Mouse (Mus musculus): ENCODE measurements around the gene Dusp3. TPM values are rescaled to one million over a fixed set of nuclear protein-coding genes. Genes with fewer than 3 reads are reported as not detected.
A peak's percentile ranks its signal among the peaks of the same experiment; 100 is the strongest.

Gene Dusp3
- polyA plus RNA-seq, 1 experiment, result 13.3 TPM

DNA sequence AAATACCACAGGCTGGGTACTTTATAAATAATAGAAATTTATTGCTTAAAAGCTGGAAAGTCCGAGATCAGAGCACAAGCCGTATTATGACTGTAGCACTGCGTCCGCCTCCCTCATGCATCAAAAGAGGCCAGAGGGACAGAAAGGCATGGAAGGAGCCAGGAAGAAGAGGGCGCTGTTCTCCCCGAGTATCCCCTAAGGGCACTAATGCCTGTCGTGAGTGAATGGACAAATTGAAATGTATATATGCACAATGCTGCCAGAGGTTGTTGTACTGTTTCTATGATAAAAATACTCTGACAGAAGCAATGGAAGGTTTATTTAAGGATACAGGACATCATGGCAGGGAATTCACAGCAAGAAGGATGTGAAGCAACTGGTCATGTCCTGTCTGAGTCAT is 43.2 kb upstream of the Dusp3 start:
- peaks cover 7% of the 10 kb centered on the region for H3K4me1 ChIP-seq (ENCODE audit: control insufficient read depth, insufficient read depth, low read length)
- H3K27ac ChIP-seq (ENCODE audit: insufficient read depth, low read length), result no peak overlapping the region
- no peaks in the 10 kb centered on the region for H3K36me3 ChIP-seq (ENCODE audit: control insufficient read depth, insufficient read depth, low read length, poor library complexity, severe bottlenecking)
- no peak overlapping the region for H3K4me3 ChIP-seq (ENCODE audit: low read depth, low read length)
- H3K9me3 ChIP-seq (replicated peaks; ENCODE audit: control insufficient read depth, insufficient read depth, low read length, poor library complexity, severe bottlenecking), result no peaks in the 10 kb centered on the region
- TF ChIP-seq POLR2A (IDR thresholded peaks at IDR 0.05; ENCODE audit: insufficient read depth, low read length) (no peak), CTCF (IDR thresholded peaks at IDR 0.05; ENCODE audit: low read depth, low read length) (peak; percentile 29), EP300 (IDR thresholded peaks at IDR 0.05; ENCODE audit: insufficient read depth, low read depth, low read length) (no peak)
- H3K27me3 ChIP-seq (ENCODE audit: control insufficient read depth, insufficient read depth, low read length, poor library complexity, severe bottlenecking), result no peaks in the 10 kb centered on the region; the same call in 1 of the 2 replicates
- no peak overlapping the region for H3K9ac ChIP-seq (ENCODE audit: low read depth, poor library complexity, severe bottlenecking)

DNA sequence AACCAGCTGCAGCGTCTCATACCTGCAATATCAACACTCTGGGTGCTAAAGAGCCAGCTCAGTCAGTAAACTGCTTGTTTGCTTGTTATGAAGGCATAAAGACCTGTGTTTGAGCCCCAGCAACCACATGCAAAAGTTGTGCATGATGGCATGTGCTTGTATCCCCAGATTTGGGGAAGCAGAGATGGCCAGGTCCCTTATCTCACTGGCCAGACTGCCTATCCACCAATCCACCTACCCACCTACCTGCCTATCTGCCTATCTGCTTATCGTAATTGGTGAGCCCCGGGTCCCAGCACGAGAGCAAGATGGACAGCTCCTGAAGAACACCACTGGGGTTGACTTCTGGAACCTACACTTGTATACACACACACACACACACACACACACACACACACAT is 42.5 kb upstream of the Dusp3 start:
- H3K9me3 ChIP-seq (replicated peaks; ENCODE audit: control insufficient read depth, insufficient read depth, low read length, poor library complexity, severe bottlenecking), result no peaks in the 10 kb centered on the region
- no peak overlapping the region for H3K4me3 ChIP-seq (ENCODE audit: low read depth, low read length)
- H3K4me1 ChIP-seq (ENCODE audit: control insufficient read depth, insufficient read depth, low read length), result peaks cover 7% of the 10 kb centered on the region
- no peaks in the 10 kb centered on the region for H3K36me3 ChIP-seq (ENCODE audit: control insufficient read depth, insufficient read depth, low read length, poor library complexity, severe bottlenecking)
- H3K27ac ChIP-seq (ENCODE audit: insufficient read depth, low read length), result no peak overlapping the region
- no peak overlapping the region for H3K9ac ChIP-seq (ENCODE audit: low read depth, poor library complexity, severe bottlenecking)
- H3K27me3 ChIP-seq (ENCODE audit: control insufficient read depth, insufficient read depth, low read length, poor library complexity, severe bottlenecking), result no peaks in the 10 kb centered on the region; the same call in 1 of the 2 replicates
- TF ChIP-seq EP300 (IDR thresholded peaks at IDR 0.05; ENCODE audit: insufficient read depth, low read depth, low read length) (no peak), POLR2A (IDR thresholded peaks at IDR 0.05; ENCODE audit: insufficient read depth, low read length) (no peak), CTCF (IDR thresholded peaks at IDR 0.05; ENCODE audit: low read depth, low read length) (no peak)

DNA sequence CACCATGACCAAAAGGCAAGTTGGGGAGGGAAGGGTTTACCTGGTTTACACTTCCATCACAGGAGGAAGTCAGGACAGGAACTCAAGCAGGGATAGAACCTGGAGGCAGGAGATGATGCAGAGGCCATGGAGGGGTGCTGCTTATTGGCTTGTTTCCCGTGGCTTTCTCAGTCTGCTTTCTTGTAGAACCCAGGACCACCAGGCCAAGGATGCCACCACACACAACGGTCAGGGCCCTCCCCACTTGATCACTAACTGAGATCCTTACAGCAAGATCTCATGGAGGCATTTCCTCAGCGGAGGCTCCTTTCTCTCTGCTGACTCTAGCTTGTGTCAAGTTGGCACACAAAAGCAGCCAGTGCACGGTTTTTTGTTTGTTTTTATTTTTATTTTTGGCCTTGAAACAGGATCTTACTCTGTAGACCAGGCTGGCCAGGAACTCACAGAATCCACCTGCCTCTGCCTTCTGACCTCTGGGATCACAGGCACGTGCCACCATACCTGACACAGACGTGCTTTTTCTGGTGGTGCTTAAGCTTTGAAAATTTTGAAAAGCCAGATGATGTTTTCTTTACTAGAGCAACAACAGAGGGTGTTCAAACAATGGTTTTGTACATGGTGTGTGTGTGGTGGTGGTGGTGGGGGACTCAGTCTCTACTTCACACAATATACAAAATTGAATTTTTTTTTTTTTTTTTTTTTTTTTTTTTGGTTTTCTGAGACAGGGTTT is 41.4 kb upstream of the Dusp3 start, which contains the start of gene Mpp3:
Gene Mpp3, minus strand, starts transcription at position 375 of the 730 bp plus-strand sequence.
- Histone ChIP-seq H3K27me3 (ENCODE audit: control insufficient read depth, insufficient read depth, low read length, poor library complexity, severe bottlenecking) (no peaks in the 10 kb centered on the region; the same call in 1 of the 2 replicates), H3K4me1 (ENCODE audit: control insufficient read depth, insufficient read depth, low read length) (peaks cover 7% of the 10 kb centered on the region), H3K9me3 (replicated peaks; ENCODE audit: control insufficient read depth, insufficient read depth, low read length, poor library complexity, severe bottlenecking) (no peaks in the 10 kb centered on the region), H3K9ac (ENCODE audit: low read depth, poor library complexity, severe bottlenecking) (no peak within 1 kb of the TSS), H3K36me3 (ENCODE audit: control insufficient read depth, insufficient read depth, low read length, poor library complexity, severe bottlenecking) (no peaks in the 10 kb centered on the region), H3K4me3 (ENCODE audit: low read depth, low read length) (peak within 1 kb of the TSS; percentile 80), H3K27ac (ENCODE audit: insufficient read depth, low read length) (no peak within 1 kb of the TSS)
- TF ChIP-seq POLR2A (IDR thresholded peaks at IDR 0.05; ENCODE audit: insufficient read depth, low read length), result no peak
- TF ChIP-seq EP300 (IDR thresholded peaks at IDR 0.05; ENCODE audit: insufficient read depth, low read depth, low read length), result no peak
- TF ChIP-seq CTCF (IDR thresholded peaks at IDR 0.05; ENCODE audit: low read depth, low read length), result no peak

DNA sequence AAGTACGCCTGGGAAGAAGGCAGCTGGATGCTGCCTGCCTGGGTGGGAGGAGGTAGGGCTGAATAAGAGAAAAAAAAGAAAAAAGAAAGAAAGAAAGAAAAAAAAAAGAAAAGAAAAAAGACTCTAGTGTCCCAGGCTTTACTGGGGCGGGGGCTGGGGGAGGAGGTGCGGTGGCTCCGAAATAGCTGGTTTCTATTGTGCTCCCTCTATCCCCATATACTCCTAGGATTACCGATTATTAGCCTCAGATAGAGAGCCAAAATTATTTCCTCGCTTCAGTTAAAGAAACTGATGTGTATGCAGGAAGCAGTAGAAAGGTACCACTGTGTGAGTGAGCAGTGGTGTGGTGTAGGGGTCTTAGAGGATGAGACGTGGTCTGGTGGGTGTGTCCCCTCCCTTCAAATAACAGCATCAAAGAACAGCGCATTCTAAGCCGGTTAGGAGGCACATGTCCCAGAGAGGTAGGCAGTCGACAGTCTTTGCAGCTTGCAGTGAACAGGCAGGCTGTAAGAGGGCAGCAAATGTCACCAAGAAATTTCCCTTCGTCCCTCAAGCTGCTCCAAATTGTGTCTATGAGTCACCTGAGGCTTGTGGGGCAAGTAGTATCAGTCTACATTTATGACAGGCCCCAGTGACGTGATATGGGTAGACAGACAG is 40.7 kb upstream of the Dusp3 start:
- H3K9ac ChIP-seq (ENCODE audit: low read depth, poor library complexity, severe bottlenecking), result peak overlapping the region; percentile 74
- H3K4me3 ChIP-seq (ENCODE audit: low read depth, low read length), result peak overlapping the region; percentile 80
- H3K4me1 ChIP-seq (ENCODE audit: control insufficient read depth, insufficient read depth, low read length), result peaks cover 7% of the 10 kb centered on the region
- H3K36me3 ChIP-seq (ENCODE audit: control insufficient read depth, insufficient read depth, low read length, poor library complexity, severe bottlenecking), result no peaks in the 10 kb centered on the region
- H3K27me3 ChIP-seq (ENCODE audit: control insufficient read depth, insufficient read depth, low read length, poor library complexity, severe bottlenecking), result no peaks in the 10 kb centered on the region; the same call in 1 of the 2 replicates
- TF ChIP-seq CTCF (IDR thresholded peaks at IDR 0.05; ENCODE audit: low read depth, low read length) (no peak), POLR2A (IDR thresholded peaks at IDR 0.05; ENCODE audit: insufficient read depth, low read length) (no peak), EP300 (IDR thresholded peaks at IDR 0.05; ENCODE audit: insufficient read depth, low read depth, low read length) (no peak)
- no peak overlapping the region for H3K27ac ChIP-seq (ENCODE audit: insufficient read depth, low read length)
- no peaks in the 10 kb centered on the region for H3K9me3 ChIP-seq (replicated peaks; ENCODE audit: control insufficient read depth, insufficient read depth, low read length, poor library complexity, severe bottlenecking)

DNA sequence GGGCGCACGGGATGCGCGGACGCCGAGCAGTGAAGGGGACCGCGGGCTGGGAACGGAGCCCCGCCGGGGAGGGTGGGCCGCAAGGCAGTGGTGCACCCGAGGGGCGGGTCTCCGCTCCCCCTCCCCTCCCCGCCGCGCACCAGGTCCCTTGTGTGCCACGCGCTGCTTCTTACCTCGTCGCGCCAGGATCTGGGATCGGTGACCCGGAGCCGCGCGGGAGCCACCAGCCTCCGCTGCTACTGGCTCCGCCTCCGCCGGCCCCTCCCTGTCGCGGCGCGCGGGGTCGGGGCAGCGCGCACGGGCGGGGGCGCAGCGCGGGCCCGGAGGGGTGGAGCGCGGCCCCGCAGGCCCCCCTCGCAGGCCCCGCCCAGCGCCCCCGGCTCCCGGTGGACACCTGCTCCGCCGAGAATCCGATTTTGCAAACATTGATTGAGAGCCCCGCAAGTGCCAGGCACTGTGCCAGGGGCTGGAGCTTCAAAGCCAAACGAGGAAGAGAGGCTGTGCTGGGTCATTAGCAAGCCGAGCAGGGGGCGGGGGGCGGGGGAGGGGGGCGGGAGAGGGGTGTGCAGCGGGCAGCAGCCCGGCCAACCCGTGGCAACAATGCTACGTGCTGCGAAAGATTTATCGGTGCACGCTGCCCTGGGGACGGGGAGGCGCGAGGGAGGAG is 40.0 kb upstream of the Dusp3 start:
- Histone ChIP-seq H3K9ac (ENCODE audit: low read depth, poor library complexity, severe bottlenecking) (peak overlapping the region; percentile 74), H3K27me3 (ENCODE audit: control insufficient read depth, insufficient read depth, low read length, poor library complexity, severe bottlenecking) (no peaks in the 10 kb centered on the region; the same call in 1 of the 2 replicates)
- no peak for TF ChIP-seq POLR2A (IDR thresholded peaks at IDR 0.05; ENCODE audit: insufficient read depth, low read length)
- no peak for TF ChIP-seq EP300 (IDR thresholded peaks at IDR 0.05; ENCODE audit: insufficient read depth, low read depth, low read length)
- TF ChIP-seq CTCF (IDR thresholded peaks at IDR 0.05; ENCODE audit: low read depth, low read length), result no peak

More for the DNA sequence above, 40.0 kb upstream of the Dusp3 start:
- H3K27ac ChIP-seq (ENCODE audit: insufficient read depth, low read length), result no peak overlapping the region
- H3K9me3 ChIP-seq (replicated peaks; ENCODE audit: control insufficient read depth, insufficient read depth, low read length, poor library complexity, severe bottlenecking), result no peaks in the 10 kb centered on the region
- H3K4me1 ChIP-seq (ENCODE audit: control insufficient read depth, insufficient read depth, low read length), result peaks cover 7% of the 10 kb centered on the region
- peak overlapping the region; percentile 80 for H3K4me3 ChIP-seq (ENCODE audit: low read depth, low read length)
- no peaks in the 10 kb centered on the region for H3K36me3 ChIP-seq (ENCODE audit: control insufficient read depth, insufficient read depth, low read length, poor library complexity, severe bottlenecking)
